Mouse (Mus musculus): ENCODE data around the gene Fut11. TPM values are rescaled to one million over a fixed set of nuclear protein-coding genes. Genes with fewer than 3 reads are reported as not detected.

The Fut11 gene
- polyA plus RNA-seq, 1 experiment: 8.0 TPM

- Histone ChIP-seq H3K36me3 (ENCODE audit: control insufficient read depth, insufficient read depth, low read length, poor library complexity, severe bottlenecking) (no peaks in the 10 kb centered on the region), H3K4me3 (ENCODE audit: low read depth, low read length) (no peak overlapping the region), H3K9me3 (replicated peaks; ENCODE audit: control insufficient read depth, insufficient read depth, low read length, poor library complexity, severe bottlenecking) (no peaks in the 10 kb centered on the region), H3K9ac (ENCODE audit: low read depth, poor library complexity, severe bottlenecking) (no peak overlapping the region), H3K4me1 (ENCODE audit: control insufficient read depth, insufficient read depth, low read length) (no peaks in the 10 kb centered on the region), H3K27ac (ENCODE audit: insufficient read depth, low read length) (no peak overlapping the region), H3K27me3 (ENCODE audit: control insufficient read depth, insufficient read depth, low read length, poor library complexity, severe bottlenecking) (no peaks in the 10 kb centered on the region)
- TF ChIP-seq EP300 (IDR thresholded peaks at IDR 0.05; ENCODE audit: insufficient read depth, low read depth, low read length): no peak
- TF ChIP-seq CTCF (IDR thresholded peaks at IDR 0.05; ENCODE audit: low read depth, low read length): no peak
- no peak for TF ChIP-seq POLR2A (IDR thresholded peaks at IDR 0.05; ENCODE audit: insufficient read depth, low read length)
Observed at GRCm38 (mm10) chr14:20718443-20718842, 23.7 kb downstream of the Fut11 start.

GRCm38 (mm10) chr14:20719767-20720166, 25.0 kb downstream of the Fut11 start:
- Histone ChIP-seq H3K9me3 (replicated peaks; ENCODE audit: control insufficient read depth, insufficient read depth, low read length, poor library complexity, severe bottlenecking) (no peaks in the 10 kb centered on the region), H3K4me1 (ENCODE audit: control insufficient read depth, insufficient read depth, low read length) (no peaks in the 10 kb centered on the region), H3K27me3 (ENCODE audit: control insufficient read depth, insufficient read depth, low read length, poor library complexity, severe bottlenecking) (no peaks in the 10 kb centered on the region), H3K4me3 (ENCODE audit: low read depth, low read length) (no peak overlapping the region), H3K9ac (ENCODE audit: low read depth, poor library complexity, severe bottlenecking) (no peak overlapping the region), H3K36me3 (ENCODE audit: control insufficient read depth, insufficient read depth, low read length, poor library complexity, severe bottlenecking) (no peaks in the 10 kb centered on the region), H3K27ac (ENCODE audit: insufficient read depth, low read length) (no peak overlapping the region)
- TF ChIP-seq POLR2A (IDR thresholded peaks at IDR 0.05; ENCODE audit: insufficient read depth, low read length): no peak
- TF ChIP-seq CTCF (IDR thresholded peaks at IDR 0.05; ENCODE audit: low read depth, low read length): no peak
- no peak for TF ChIP-seq EP300 (IDR thresholded peaks at IDR 0.05; ENCODE audit: insufficient read depth, low read depth, low read length)

- no peaks in the 10 kb centered on the region for H3K9me3 ChIP-seq (replicated peaks; ENCODE audit: control insufficient read depth, insufficient read depth, low read length, poor library complexity, severe bottlenecking)
- no peak overlapping the region for H3K27ac ChIP-seq (ENCODE audit: insufficient read depth, low read length)
- H3K4me1 ChIP-seq (ENCODE audit: control insufficient read depth, insufficient read depth, low read length): no peaks in the 10 kb centered on the region
- no peak overlapping the region for H3K4me3 ChIP-seq (ENCODE audit: low read depth, low read length)
- TF ChIP-seq CTCF (IDR thresholded peaks at IDR 0.05; ENCODE audit: low read depth, low read length) (no peak), POLR2A (IDR thresholded peaks at IDR 0.05; ENCODE audit: insufficient read depth, low read length) (no peak), EP300 (IDR thresholded peaks at IDR 0.05; ENCODE audit: insufficient read depth, low read depth, low read length) (no peak)
- H3K27me3 ChIP-seq (ENCODE audit: control insufficient read depth, insufficient read depth, low read length, poor library complexity, severe bottlenecking): no peaks in the 10 kb centered on the region
- no peak overlapping the region for H3K9ac ChIP-seq (ENCODE audit: low read depth, poor library complexity, severe bottlenecking)
- no peaks in the 10 kb centered on the region for H3K36me3 ChIP-seq (ENCODE audit: control insufficient read depth, insufficient read depth, low read length, poor library complexity, severe bottlenecking)
Observed at GRCm38 (mm10) chr14:20721371-20721770, 26.6 kb downstream of the Fut11 start.

GRCm38 (mm10) chr14:20723006-20723405, 28.2 kb downstream of the Fut11 start:
- no peaks in the 10 kb centered on the region for H3K4me1 ChIP-seq (ENCODE audit: control insufficient read depth, insufficient read depth, low read length)
- no peak overlapping the region for H3K27ac ChIP-seq (ENCODE audit: insufficient read depth, low read length)
- no peaks in the 10 kb centered on the region for H3K9me3 ChIP-seq (replicated peaks; ENCODE audit: control insufficient read depth, insufficient read depth, low read length, poor library complexity, severe bottlenecking)
- H3K36me3 ChIP-seq (ENCODE audit: control insufficient read depth, insufficient read depth, low read length, poor library complexity, severe bottlenecking): no peaks in the 10 kb centered on the region
- no peak overlapping the region for H3K4me3 ChIP-seq (ENCODE audit: low read depth, low read length)
- no peak for TF ChIP-seq POLR2A (IDR thresholded peaks at IDR 0.05; ENCODE audit: insufficient read depth, low read length)
- TF ChIP-seq CTCF (IDR thresholded peaks at IDR 0.05; ENCODE audit: low read depth, low read length): no peak
- no peak for TF ChIP-seq EP300 (IDR thresholded peaks at IDR 0.05; ENCODE audit: insufficient read depth, low read depth, low read length)
- H3K9ac ChIP-seq (ENCODE audit: low read depth, poor library complexity, severe bottlenecking): no peak overlapping the region
- no peaks in the 10 kb centered on the region for H3K27me3 ChIP-seq (ENCODE audit: control insufficient read depth, insufficient read depth, low read length, poor library complexity, severe bottlenecking)

GRCm38 (mm10) chr14:20724043-20724442, 29.3 kb downstream of the Fut11 start:
- H3K4me3 ChIP-seq (ENCODE audit: low read depth, low read length): no peak overlapping the region
- H3K27me3 ChIP-seq (ENCODE audit: control insufficient read depth, insufficient read depth, low read length, poor library complexity, severe bottlenecking): no peaks in the 10 kb centered on the region
- no peaks in the 10 kb centered on the region for H3K36me3 ChIP-seq (ENCODE audit: control insufficient read depth, insufficient read depth, low read length, poor library complexity, severe bottlenecking)
- no peaks in the 10 kb centered on the region for H3K9me3 ChIP-seq (replicated peaks; ENCODE audit: control insufficient read depth, insufficient read depth, low read length, poor library complexity, severe bottlenecking)
- no peak overlapping the region for H3K27ac ChIP-seq (ENCODE audit: insufficient read depth, low read length)
- no peak overlapping the region for H3K9ac ChIP-seq (ENCODE audit: low read depth, poor library complexity, severe bottlenecking)
- H3K4me1 ChIP-seq (ENCODE audit: control insufficient read depth, insufficient read depth, low read length): no peaks in the 10 kb centered on the region
- TF ChIP-seq CTCF (IDR thresholded peaks at IDR 0.05; ENCODE audit: low read depth, low read length): peak; percentile 66
- no peak for TF ChIP-seq EP300 (IDR thresholded peaks at IDR 0.05; ENCODE audit: insufficient read depth, low read depth, low read length)

GRCm38 (mm10) chr14:20725660-20726339, 31.0 kb downstream of the Fut11 start:
- TF ChIP-seq POLR2A (IDR thresholded peaks at IDR 0.05; ENCODE audit: insufficient read depth, low read length): no peak
- TF ChIP-seq CTCF (IDR thresholded peaks at IDR 0.05; ENCODE audit: low read depth, low read length): no peak
- no peak for TF ChIP-seq EP300 (IDR thresholded peaks at IDR 0.05; ENCODE audit: insufficient read depth, low read depth, low read length)
- no peak overlapping the region for H3K9ac ChIP-seq (ENCODE audit: low read depth, poor library complexity, severe bottlenecking)

More at GRCm38 (mm10) chr14:20725660-20726339, 31.0 kb downstream of the Fut11 start:
- Histone ChIP-seq H3K4me3 (ENCODE audit: low read depth, low read length) (no peak overlapping the region), H3K27me3 (ENCODE audit: control insufficient read depth, insufficient read depth, low read length, poor library complexity, severe bottlenecking) (no peaks in the 10 kb centered on the region), H3K9me3 (replicated peaks; ENCODE audit: control insufficient read depth, insufficient read depth, low read length, poor library complexity, severe bottlenecking) (no peaks in the 10 kb centered on the region), H3K36me3 (ENCODE audit: control insufficient read depth, insufficient read depth, low read length, poor library complexity, severe bottlenecking) (no peaks in the 10 kb centered on the region), H3K27ac (ENCODE audit: insufficient read depth, low read length) (no peak overlapping the region), H3K4me1 (ENCODE audit: control insufficient read depth, insufficient read depth, low read length) (no peaks in the 10 kb centered on the region)

Measured in ES-Bruce4 (cell line).